Mouse (Mus musculus) c-Kit-positive CD71-positive TER-119-negative erythroid progenitor cells, embryonic 14.5 days (primary cell): ENCODE results near the gene Cstad.

Experiments used
- DNase-seq: peaks from one replicate; pipeline ENCODE4 v3.0.0-alpha.2; 2013; ENCODE audit warnings: low read depth

The Cstad gene

DNA sequence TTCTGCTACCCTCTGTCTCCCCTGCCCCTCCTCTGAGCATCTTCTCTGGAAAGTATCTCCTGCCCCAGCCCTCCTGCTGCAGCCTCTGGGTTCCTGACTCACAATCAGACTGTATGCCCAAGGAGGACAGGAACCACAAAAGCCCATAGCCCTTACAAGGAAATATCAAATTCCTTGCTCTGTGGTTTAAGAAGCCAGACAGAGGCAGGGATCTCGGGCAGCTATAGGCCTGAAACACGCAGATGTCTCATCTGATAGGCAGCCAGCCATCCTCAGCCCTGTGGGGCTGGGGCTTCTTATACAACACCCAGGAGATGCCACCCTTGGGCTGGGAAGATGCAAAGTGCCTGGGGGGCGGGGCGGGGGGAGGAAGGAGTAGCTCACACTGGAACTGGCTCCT, 956 bp downstream of the Cstad start:
- DNase-seq = no peak

DNA sequence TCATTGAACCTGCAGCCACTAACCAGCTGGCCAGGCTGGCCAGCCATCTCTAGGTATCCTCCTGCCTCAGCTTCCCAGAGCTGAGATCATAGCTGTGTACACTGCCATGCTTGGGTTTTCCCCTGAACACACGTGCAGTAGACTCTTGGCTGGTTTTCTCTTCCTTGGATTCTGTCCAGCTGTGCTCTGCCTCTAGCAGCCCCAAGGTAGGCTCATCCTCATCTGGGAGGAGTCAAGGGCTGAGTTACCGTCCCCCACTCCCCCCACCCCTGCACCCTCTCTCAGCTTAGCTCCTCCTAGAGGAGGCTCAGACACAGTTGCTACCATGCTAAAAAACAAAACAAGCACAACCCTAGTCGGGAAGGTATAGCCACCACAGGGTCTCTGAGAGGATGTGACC, 4.8 kb downstream of the Cstad start:
- no peak for DNase-seq

DNA sequence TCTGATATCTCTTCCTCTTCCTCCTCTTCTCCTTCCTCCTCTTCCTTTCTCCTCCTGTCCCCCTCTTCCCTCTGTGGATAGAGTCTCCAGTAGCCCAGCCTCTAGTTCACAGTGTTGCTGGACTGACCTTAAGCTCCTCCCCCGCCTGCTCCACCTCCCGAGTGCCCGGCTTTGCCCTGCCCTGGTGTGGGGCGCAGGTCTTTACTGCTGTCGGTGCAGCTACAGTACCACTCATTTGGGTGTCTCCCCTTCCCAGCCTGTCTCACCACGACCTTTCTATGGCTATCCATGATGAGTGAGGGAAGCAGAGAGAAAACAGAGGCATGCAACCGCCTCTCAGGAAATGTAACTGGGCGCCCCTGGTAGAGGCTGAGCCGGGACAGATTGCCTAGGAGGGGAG, 5.5 kb downstream of the Cstad start:
- DNase-seq = no peak

DNA sequence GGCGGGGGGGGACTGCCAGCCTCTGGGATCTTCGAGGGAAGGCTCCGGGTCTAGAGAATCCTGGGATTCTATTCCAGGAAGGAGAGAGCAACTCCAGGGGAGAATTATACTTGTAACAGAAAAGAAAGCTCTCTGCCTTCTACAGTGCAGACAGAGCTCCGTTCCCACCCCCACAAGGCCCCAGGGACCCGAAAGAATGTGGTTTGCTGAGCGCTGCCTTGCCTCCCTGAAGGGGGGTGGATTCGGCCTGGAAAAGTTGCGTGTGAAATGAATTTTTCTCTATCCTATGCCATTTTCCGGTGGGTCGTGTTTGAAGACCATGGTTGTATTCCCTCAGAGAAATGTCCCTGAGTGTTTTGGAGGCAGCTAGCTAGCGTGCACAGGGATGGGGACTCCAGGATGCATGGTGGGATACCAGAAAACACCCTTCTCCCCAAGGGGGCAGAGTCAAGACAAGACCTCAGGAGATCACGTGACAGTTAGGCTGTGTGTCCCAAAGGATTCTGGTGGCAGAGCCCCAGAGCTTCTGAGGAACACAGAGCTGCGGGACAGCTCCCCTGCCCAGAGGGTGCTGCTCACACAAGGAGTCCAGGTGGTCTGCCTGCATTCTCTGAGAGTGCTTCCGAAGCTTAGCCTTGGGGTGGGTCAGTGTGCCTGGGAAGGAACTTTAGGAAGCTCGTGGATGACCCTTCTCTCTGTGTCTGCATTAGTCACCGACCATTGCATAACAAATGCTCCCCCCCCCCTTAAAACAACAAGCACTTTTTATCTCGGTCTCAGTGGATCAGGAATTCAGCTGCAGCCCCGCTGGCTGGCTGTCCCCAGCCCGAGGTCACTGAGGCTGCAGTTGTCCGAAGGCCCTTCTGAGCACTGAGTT, 6.4 kb downstream of the Cstad start:
- DNase-seq = no peak

DNA sequence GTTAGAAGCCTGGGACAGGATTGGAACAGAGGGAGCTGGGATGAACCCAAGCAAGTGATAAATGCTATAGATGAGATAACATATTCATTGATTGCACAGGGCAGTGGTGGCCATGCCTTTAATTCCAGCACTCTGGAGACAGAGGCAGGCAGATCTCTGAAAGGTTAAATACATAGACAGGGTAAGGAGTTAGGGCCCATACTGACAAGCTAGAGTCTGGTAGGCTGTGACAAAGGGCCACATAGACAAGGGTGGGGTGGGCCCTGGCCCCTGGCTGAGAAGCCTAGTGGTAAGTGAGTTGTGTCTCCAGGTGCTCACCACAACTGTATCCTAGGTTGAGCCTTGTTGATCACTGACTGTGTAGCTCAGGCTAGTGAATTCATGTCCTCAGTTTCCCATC, 7.6 kb downstream of the Cstad start:
- DNase-seq = no peak

DNA sequence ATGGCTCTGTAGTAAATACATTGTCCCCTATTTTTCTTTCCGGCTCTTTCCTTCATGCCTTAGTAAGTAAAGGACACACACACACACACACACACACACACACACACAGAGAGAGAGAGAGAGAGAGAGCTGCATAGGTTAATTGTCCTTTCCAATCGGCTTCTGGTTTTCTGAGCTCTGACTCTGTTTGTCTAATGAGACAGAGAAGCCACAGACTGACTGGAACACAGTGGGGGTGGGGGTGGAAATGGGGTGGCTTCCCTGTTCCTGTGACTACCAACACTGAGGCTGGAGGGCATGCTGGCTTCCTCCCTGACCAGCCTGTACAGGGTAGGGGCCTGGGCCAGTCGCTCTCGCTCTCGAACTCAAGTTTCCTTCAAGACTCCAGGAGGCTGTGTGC, 8.9 kb downstream of the Cstad start:
- no peak for DNase-seq

DNA sequence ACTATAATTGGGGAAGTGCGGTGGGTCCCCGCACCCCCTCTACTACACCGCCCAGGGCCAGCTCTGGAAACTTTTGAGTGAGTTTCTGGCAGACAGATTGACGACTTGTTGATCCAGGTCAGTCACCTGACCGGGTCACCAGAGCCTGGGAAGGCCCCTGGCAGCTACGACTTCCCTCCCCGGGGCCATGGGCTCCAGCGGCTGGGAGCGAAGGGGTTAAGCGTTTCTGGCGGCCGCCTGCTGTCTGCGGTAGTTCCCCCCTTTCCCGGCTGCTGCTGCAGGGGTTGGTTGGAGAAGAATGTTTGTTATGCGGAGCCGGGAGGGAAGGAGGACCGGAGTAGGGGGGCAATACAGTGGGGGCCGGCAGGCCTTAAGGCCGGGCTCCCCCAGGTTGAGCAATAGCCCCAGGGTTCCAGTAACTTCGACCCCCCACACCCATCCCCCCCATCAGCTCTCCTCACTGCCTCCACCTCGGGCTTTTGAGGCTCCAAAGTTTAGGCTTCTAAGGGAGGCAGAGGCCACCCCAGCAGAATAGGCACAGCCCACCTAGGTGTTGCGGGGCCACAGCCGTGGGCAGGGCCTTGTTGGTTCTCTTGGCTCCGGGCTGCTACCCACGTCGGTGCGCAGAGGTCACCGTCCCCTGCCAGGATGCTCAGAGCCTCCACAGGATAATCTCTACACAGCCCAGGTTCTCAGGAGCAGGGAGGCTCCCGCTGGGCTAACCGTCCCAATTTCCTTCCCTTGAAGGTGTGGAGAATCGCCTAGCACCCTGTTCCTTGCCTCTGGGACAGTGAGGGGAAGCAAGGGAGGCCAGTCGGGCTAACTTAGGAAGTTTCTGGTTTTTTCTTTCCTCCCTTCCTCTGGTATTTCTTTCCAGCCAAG, 10.3 kb downstream of the Cstad start:
- DNase-seq = no peak

DNA sequence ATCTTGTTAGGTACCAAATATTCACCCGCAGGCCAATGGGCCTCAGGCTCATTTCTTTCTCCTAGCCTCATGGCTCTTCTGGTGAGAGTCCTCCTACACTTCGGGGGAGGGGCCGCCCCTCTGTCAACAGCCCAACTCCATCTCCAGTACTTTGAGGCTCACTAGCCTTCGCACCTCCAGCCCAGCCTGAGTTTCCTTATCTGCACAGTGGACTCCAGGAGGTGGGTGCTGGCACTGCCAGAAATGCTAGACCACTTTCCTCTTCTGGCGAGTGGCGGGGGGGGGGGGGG, 10.9 kb downstream of the Cstad start:
- DNase-seq = no peak

DNA sequence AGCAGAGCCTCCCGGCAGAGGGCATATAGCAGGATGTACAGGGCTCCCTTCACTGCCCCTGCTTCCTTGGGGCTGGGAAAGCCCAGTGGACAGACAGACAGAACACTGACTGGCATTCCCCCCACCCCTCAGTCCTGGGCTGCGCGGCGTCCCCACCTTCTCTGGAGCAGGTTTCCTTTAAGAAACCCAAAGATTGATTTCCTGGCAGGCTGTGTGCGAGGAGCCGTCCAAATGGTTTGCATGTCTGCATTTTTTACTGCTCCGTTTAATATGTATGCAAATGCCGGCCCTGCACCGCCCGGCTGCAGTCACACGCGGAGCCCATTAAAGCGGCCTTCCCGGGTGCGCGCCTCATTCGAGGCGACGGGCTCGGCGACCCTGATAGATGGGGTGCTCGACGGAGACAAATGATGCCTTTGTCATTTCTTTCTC, 11.8 kb downstream of the Cstad start:
- no peak for DNase-seq

DNA sequence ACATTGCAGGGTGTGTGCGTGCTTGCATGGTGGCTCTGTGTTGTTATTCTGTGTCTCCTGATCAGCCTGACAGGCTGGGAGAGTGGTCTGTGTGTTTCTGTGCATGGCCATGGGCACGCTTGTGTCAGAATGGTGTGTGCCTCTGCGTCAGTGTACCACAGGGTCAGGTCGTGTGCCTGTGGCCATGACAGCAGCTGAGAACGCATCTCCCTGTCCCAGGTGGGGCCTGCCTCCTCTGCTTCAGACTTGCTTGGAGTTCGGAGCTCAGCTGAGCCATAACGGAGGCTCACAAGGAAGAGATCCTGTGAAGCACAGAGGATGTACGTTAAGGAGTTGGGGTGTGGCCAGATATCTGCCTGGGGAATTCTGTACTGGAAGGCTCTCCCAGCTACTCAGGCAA, 13.1 kb downstream of the Cstad start:
- no peak for DNase-seq

DNA sequence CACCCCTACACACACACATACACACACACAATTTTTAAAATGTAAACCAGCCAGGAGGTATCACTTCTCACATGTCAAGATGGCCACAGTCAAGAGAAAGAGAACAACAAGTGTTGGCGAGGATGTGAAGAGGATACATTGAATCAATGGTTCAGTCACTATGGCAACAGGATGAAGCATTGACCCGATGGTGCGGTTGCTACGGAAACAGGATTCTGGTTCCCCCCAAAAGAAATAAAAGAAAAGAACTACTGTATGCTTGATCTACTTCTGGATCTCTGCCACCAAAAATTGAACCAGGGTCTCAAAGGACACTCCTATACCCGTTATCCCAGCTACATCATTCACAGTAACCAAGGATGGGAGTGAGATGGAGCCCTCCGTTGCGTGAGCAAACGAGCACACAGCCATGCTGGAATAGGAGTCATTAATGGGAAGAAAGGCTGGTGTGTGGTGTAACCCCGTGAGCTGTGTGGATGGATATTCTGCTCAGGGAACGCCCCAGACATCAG, 13.9 kb downstream of the Cstad start:
- DNase-seq = no peak

DNA sequence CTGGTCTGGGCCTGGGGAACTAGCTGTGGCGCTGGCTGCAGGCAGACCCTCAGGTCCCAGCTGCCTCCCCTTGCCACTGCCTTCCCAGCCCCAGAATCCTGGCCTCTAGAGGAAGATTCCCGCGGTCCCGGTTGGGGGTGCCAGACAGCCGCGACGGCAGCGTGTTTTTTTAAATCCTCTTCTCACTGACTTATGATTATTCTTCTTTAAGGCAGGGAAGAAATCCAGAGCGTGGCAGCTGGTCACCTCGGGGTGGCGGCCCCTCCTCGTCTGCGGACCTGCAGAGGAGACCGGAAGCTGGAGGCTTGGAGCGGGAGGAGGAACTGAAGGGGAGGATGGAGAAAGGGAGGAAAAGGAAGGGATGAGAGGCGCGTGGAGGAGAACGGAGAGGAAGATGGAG, 18.7 kb downstream of the Cstad start:
- DNase-seq = no peak

DNA sequence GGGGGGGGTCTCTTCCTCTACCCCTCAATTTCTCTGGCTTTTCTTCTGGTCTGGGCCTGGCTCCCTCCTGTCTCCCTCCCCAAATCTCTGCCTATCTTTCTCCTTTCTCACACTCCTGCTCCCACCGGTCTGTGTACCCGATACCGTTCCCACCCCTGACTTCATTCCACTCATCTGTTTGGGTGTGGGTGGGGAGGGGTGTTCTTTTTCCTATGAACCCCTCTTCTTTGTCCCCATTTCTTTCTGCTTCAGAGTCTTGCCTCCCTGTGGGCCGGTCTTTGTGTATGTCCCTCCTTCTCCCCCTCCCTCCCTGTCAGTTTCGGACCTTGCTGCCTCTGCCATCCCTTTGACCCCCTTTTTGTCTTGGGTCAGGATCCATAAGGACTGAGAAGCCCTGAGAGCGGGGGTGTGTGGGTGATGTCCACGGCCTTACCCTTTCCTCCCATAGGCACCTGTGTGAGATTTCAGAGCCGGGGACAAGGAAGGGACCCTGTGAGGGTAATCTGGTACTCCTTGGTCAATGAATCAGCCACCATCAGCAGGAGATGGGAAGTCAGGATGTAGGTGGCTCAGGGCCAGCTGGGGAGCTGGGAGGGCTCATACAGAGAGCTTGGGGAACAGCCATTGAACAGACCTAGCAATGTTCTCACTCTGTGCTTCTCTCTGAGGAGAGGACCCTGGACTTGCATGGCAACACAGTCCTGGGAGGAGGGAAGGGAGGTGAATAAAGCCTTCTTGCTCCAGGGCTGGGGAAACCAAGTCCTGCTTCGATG, 19.5 kb downstream of the Cstad start:
- DNase-seq = no peak

DNA sequence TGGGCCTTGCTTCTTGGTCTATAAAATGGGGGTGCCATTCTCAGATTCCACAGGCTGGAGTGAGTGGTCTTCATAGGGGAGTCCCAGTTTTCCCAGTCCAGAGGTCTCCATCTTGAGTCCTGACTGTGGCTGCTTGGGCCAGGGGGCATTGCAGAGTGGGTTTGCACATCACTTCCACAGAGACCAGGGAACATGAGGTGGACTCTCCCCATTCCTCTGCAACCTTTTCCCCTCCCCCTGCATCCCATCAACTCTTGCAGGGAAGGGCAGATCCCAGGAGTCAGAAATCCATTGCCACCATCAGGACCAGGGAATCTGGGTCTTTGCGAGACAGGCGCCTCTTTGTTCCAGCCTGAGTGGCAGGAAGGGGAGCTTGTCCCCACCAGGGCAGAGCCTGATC, 21.0 kb downstream of the Cstad start:
- no peak for DNase-seq

DNA sequence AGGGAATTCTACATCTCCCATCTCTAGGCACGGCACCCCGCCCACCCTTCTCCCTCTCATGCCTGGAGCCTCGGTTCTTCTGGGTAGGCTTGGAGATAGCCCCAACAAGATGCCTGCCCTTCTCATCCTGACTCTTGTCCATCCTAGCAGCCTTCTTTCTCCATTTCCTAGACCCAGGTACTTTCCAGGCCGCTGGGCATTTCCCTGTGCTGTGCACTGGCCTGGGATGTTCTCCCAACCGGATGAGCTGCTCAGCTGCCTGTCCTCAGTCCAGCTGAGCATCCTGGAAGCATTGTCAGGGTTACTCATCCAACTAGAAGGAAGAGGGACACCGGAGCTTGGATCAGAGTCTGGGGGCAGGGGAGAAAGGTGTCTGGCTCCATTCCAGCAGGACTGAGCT, 21.6 kb downstream of the Cstad start:
- DNase-seq = no peak

DNA sequence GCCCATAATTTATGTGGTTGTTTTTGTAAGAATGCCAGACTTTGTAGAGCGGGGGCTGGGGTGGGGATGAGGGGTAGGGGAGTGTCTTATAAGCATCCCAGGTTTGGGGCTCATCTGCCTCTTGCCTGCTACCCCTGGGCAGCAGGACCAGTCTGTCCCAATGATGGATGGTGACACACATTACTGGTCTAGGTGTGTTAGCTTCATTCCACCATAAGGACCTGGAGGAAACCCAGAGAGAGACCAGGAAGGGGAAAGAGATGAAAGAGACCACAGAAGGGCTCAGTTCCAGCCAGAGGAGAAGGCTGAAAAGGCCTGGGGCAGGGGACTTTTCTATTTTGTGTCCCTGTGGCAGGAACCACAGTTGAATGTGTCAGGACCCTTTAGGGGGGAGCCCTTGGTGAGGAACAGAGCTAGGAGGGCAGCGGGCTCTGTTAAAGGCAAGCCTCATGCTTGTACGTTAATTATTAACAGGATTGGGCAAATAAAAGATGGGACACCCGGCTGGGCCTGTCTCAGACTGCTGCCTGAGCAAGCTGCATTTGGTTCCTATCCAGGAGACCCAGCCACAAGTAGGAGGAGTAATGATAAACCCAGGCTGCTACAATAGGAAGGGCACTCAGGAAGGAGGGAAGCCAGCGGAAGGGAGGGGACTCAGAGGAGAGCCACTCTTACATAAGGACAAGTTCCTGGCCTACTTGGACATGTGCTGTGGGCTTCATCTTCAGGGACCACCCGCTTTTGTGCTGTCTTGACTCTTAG, 23.8 kb downstream of the Cstad start:
- no peak for DNase-seq

DNA sequence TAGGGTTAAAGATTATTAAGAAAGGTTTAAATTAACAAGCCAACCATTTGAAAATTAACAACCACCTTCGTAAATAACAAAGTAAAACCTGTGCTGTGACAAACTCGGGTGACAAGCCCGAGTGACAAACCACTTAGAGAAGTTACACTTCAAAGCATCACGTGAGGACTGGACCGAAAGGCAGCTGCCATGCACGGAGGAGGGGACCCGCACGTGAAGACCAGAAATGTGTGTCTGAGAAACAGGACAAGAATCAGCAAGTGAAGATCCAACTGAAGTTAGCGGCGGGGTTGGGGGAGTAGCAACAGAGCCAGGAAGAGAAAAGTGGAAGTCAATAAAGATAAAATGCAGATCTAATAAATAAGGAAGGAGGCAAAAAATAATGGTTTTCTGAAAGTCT, 29.0 kb downstream of the Cstad start:
- DNase-seq = no peak

DNA sequence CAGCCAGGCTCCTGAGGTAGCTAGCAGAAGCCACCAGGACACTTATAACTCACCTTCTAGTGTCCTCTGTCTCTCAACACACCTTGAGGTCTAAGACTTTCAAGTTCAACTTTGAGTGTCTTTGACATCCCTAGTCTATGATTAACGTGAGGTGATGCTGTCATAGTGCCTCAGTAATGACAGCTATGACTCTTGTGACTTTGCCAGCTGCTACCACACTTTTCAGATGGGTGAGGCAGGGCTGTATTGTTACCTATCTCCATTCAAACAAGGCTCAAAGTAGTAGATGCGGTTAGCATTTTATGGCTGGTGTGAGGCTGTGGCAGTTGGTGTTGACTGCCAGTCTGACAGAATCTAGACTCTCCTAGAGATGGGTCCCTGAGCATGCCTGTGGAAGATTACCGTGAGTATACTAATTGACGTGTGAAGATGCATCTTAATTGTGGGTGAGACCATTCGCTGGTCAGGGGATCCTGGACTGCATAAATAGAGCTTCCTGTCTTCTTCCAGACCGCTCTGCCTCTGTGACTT, 30.5 kb downstream of the Cstad start:
- no peak for DNase-seq

DNA sequence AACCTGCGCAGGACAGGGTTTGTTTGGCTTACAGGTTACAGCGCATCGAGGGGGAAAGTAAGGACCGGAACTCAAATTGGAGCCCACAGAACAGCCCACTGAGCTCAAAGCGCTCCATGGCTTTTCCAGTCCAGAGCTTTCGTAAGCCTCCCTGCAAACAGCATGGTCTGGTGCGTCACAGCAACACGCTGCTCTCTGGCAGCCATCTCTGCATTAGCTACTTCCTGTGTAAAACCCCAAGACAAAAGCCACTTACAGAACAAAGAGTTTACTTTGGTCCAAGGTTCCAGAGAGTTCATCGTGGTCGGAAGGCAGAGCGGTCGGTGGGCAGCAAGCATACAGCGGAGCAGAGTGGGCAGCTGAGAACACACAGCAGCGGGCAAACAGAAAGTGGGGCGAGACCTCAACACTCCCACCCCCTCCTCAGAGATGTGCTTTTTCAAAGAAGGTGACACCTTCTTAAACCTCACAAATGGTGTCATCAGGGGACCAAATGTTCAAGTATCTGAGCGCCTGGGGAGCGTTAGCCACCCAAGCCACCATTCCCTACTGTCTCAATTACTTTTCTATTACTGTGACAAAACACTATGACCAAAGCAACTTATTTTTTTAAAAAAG, 31.3 kb downstream of the Cstad start:
- DNase-seq = no peak

DNA sequence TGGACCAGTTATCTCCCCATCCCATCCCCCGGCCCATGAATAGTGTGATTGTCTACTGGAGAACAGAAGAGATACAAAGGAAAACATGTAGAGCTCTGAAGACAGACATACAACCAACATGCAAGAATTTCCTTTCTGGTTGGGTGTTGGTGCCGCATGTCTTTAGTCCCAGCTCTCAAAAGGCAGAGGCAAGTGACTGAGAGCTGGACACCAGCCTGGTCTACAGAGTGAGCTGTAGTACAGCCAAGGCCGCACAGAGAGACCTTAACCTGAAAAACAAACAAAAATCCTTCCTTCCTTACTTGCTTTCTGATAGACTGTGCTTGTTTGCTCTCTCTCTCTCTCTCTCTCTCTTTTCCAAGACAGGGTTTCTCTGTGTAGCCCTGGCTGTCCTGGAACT, 32.5 kb downstream of the Cstad start:
- DNase-seq = no peak

DNA sequence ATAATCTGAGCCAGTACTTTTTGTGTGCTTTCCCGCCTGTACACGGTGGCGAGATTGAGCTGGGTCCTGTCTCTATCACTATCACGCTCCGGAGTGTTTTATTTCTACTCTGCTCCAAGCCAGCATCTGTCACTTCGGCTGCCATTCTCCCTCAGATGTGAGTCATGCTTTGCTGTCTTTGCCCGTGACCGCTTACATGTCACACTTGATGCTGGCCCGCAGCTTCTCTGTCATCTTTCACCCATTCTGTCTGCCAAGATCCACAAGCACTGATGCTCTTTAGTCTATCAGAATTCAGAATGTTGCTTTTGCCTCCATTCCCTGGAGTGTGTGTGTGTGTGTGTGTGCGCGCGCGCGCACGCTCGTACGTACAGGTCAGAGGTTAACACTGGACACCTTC, 33.5 kb downstream of the Cstad start:
- no peak for DNase-seq
